Mouse (Mus musculus) R1 (cell line): ENCODE data around the gene Top2a.
"Not testable (repeated sequence)": the region's sequence is repeated elsewhere in the genome, so short reads cannot be mapped to it uniquely, and the experiment has no call there.

Source experiments
- DNase-seq: peaks from one replicate; pipeline ENCODE4 v3.0.0-alpha.2; 2018; ENCODE audit warnings: low read depth, low spot score

The Top2a gene

GRCm38 (mm10) chr11:99041051-99041729 is 17.2 kb upstream of the Top2a start, which contains the start of gene Igfbp4:
Igfbp4 (plus strand) TSS chr11:99041244.
- no peak for DNase-seq

GRCm38 (mm10) chr11:99040346-99040974 is 16.5 kb upstream of the Top2a start:
- DNase-seq, result peak; percentile 59

GRCm38 (mm10) chr11:99039782-99040181 is 15.8 kb upstream of the Top2a start:
- DNase-seq, result peak; percentile 97

GRCm38 (mm10) chr11:99036254-99036653 is 12.3 kb upstream of the Top2a start:
- no peak for DNase-seq

GRCm38 (mm10) chr11:99035350-99035749 is 11.4 kb upstream of the Top2a start:
- peak; percentile 36 for DNase-seq

- no peak for DNase-seq
Observed at GRCm38 (mm10) chr11:99026899-99027440, 3.0 kb upstream of the Top2a start.

- DNase-seq, result peak; percentile 88
Observed at GRCm38 (mm10) chr11:99025878-99026277, 1.9 kb upstream of the Top2a start.

GRCm38 (mm10) chr11:99024468-99025134 is 612 bp upstream of the Top2a start:
- DNase-seq, result no peak

GRCm38 (mm10) chr11:99023094-99023493 is 895 bp downstream of the Top2a start:
- DNase-seq, result no peak

- no peak for DNase-seq
Observed at GRCm38 (mm10) chr11:99022384-99022933, 1.5 kb downstream of the Top2a start.

- no peak for DNase-seq
Observed at GRCm38 (mm10) chr11:99019844-99020243, 4.1 kb downstream of the Top2a start.

GRCm38 (mm10) chr11:99013856-99014255 is 10.1 kb downstream of the Top2a start:
- no peak for DNase-seq

GRCm38 (mm10) chr11:99010706-99011105 is 13.3 kb downstream of the Top2a start:
- DNase-seq, result no peak

GRCm38 (mm10) chr11:99010124-99010523 is 13.9 kb downstream of the Top2a start:
- DNase-seq, result no peak

GRCm38 (mm10) chr11:99006788-99007187 is 17.2 kb downstream of the Top2a start:
- DNase-seq, result no peak

GRCm38 (mm10) chr11:98999243-98999642 is 24.7 kb downstream of the Top2a start:
- DNase-seq, result no peak

- no peak for DNase-seq
Observed at GRCm38 (mm10) chr11:98998776-98999175, 25.2 kb downstream of the Top2a start.

- no peak for DNase-seq
Observed at GRCm38 (mm10) chr11:98997659-98998058, 26.3 kb downstream of the Top2a start.

GRCm38 (mm10) chr11:98995987-98996386 is 28.0 kb downstream of the Top2a start:
- no peak for DNase-seq

- DNase-seq, result peak; percentile 47
Observed at GRCm38 (mm10) chr11:98990866-98991265, 33.1 kb downstream of the Top2a start.

GRCm38 (mm10) chr11:98988260-98988659 is 35.7 kb downstream of the Top2a start:
- not testable (repeated sequence) for DNase-seq

- DNase-seq, result no peak
Observed at GRCm38 (mm10) chr11:98985542-98985941, 38.4 kb downstream of the Top2a start.
